Mouse (Mus musculus): ENCODE measurements around the gene Slamf9.
A peak's percentile ranks its signal among the peaks of the same experiment; 100 is the strongest.

Gene Slamf9

DNA sequence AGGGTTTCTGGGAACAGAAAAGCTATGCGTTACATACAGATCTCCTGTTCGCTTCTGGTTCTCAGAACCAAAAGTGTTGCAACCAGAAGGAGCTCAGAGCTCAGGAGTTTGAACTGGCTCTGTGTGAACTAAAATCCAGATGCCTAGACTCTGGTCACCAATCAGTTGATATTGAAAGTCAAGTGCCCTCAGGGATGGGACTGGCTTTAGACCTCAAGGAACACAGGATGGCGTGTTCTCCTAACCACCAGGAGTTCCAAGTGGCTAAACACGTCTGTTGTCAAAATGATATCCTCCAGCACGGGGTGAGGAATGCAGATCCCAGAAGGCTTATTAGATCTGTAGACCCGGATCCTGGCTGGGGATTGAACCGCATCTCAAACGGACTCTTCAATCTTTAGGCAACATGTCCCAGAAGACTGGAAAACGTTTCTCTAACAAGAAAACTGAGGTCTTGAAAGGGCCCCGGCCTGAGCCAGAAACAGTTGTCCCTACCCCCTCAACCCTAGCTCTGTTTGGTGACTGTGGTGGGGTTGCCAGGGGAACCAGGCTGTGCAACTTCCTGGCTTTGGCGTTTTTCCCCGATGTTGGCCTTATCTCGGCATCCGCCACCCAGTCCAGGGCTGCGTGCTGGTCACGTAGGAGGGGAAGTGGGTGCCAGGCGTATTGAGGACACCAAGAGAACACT is 38.5 kb downstream of the Slamf9 start:
- no peak for DNase-seq (ENCODE audit: low spot score)

GRCm38 (mm10) chr1:172514213-172514529 is 39.0 kb downstream of the Slamf9 start:
- DNase-seq (ENCODE audit: low spot score), result no peak

GRCm38 (mm10) chr1:172514551-172515268 is 39.6 kb downstream of the Slamf9 start:
- no peak for DNase-seq (ENCODE audit: low spot score)

DNA sequence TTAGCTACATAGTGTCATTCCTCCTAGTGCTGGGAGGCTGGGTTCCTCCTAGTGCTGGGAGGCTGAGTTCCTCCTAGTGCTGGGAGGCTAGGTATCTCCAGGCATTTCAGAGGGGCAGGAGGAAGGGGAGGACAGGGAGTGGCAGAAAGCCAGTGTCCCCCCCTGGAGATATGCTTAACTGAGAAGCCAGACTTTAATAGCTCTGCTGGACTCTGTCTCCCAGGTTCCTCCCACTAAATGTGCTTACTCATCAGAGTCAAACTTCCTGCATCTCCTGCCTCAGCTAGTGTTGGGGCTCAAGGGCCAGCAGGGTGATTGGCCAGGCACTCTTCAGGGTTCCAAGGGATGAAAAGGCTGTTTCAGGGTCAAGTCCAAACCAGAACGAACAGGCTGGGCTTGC is 40.2 kb downstream of the Slamf9 start:
- no peak for DNase-seq (ENCODE audit: low spot score)

- no peak for DNase-seq (ENCODE audit: low spot score)
These were observed 42.9 kb downstream of the Slamf9 start for GRCm38 (mm10) chr1:172518013-172518412.

- DNase-seq (ENCODE audit: low spot score), result no peak
These were observed 44.5 kb downstream of the Slamf9 start for GRCm38 (mm10) chr1:172519644-172520043.

- DNase-seq (ENCODE audit: low spot score), result peak; percentile 66
These were observed 45.6 kb downstream of the Slamf9 start, which contains the start of gene Cfap45 for GRCm38 (mm10) chr1:172520576-172521440. Gene Cfap45 (plus strand): TSS chr1:172520801.

DNA sequence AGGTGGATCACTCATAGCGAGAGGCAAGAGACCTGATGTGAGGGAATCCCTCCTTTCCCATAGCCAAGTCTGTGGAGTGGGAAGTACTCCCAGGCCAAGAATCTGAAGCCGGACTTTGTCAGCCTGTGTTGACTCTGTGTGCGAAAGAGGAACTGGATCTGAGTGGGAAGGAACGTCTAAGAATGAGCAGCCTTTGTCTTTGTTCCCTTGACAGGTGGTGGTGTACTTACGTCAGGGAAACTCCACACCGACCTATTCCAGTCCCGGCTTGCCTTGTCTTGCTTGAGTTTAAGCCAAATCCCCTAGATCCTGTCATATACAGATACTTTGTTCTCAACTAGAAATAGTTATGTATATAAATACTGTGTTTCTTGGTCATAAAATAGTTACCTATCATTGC is 47.4 kb downstream of the Slamf9 start:
- no peak for DNase-seq (ENCODE audit: low spot score)

- no peak for DNase-seq (ENCODE audit: low spot score)
These were observed 48.5 kb downstream of the Slamf9 start for GRCm38 (mm10) chr1:172523699-172524101.

DNA sequence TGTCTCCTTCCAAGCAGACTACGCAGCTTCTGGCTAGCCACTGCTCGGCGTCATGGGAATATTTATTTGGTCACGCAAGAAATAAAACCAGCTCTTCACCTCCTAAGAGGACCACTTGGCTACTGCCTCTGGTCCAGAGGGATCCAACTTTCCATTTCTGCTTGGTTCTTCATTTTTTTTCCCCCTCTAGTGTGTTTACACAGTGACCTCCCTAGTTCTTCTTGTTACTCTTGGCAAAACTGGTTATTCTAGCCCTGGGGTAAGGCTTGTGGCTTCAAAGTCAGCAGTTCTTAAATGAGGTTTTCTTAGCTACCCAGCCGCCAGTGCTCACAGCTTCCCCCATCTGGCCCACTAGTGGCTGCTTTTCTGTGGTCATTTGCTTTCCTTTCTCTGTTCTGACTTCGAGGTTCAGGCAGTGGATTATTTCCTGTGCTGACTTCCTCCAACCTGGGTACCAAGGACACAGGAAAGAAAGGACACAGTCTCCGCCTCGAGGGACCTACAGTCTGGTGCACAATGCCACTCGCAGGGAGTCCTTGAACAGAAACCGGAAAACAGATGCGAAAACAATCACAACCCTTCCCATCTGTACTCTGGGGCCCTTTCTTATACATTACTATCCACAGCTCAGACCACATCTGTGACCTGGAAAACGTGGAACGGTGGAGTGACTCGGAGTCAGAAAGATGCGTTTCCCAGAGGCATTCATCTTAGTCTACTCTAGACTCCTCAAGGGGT is 50.0 kb downstream of the Slamf9 start:
- no peak for DNase-seq (ENCODE audit: low spot score)

- DNase-seq (ENCODE audit: low spot score), result no peak
These were observed 50.8 kb downstream of the Slamf9 start for GRCm38 (mm10) chr1:172525971-172526370.

DNA sequence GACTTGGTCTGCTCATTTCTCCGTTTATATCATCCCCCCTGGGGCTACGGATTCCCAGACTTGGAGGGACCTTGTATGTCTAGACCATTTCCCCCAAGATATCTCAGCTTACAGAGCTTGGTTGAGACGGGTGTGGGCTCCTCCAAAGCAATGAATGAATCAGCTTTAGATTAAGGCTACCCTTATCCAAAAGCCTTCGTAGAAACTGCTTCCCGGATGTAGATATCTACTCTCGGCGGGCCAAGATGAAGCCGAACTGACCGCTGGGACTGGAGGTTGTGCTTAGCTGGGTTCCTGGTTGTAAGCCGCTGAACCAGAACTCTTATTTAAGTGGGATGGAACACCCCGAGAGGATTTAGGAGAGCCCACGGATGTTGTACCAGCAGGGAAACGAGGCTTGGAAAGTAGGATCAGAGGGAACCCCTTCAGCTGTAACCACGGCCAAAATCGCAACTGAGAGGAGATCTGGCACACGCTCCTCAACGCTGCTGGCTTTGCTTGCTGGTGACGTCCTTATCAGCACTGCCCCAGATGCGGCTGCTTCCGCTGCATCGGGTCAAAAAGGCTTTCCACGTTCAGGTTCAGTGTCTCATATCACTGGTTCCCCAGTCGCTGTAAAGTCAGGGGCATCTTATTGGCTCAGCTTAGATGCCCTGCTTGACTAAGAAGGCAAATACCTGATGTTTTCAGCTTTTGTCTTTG is 51.4 kb downstream of the Slamf9 start:
- DNase-seq (ENCODE audit: low spot score), result no peak

DNA sequence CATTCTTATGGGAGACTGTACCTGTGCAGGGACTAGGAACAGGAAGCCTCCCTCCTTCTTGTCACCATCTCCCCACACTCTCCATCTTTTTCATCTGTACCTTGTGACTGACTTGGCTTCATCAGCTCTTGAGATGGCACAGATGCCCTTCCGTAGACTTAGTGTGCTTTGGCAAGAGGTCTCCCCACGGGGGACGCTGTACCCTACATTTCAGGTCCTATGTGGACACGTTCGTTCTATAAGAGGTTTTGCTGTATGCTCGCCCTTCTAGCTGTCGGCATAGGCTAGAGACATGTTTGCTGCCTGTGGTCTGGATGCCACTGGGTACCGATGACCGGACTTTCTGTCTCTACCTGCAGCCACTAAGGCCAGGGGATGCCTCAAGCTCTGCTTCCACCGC is 52.3 kb downstream of the Slamf9 start:
- DNase-seq (ENCODE audit: low spot score), result no peak

All from urinary bladder, postnatal 25 days (tissue).